Mouse (Mus musculus): ENCODE data around the gene Utp14a. TPM values are rescaled to one million over a fixed set of nuclear protein-coding genes. Genes with fewer than 3 reads are reported as not detected.
A peak's percentile ranks its signal among the peaks of the same experiment; 100 is the strongest.

The Utp14a gene
- polyA plus RNA-seq, 1 experiment, result 14.3 TPM

- Histone ChIP-seq H3K27ac (ENCODE audit: insufficient read depth, low read length) (no peak overlapping the region), H3K4me1 (ENCODE audit: control insufficient read depth, insufficient read depth, low read length) (no peaks in the 10 kb centered on the region), H3K4me3 (ENCODE audit: insufficient read depth, low read length) (no peak overlapping the region)
- TF ChIP-seq CTCF (IDR thresholded peaks at IDR 0.05; ENCODE audit: extremely low read depth, insufficient read depth, low read length), result no peak
- no peak for TF ChIP-seq POLR2A (IDR thresholded peaks at IDR 0.05; ENCODE audit: extremely low read depth, insufficient read depth, low read length)
Measured at GRCm38 (mm10) chrX:48305356-48305755, 48.7 kb downstream of the Utp14a start.

- H3K4me3 ChIP-seq (ENCODE audit: insufficient read depth, low read length), result no peak overlapping the region
- H3K4me1 ChIP-seq (ENCODE audit: control insufficient read depth, insufficient read depth, low read length), result no peaks in the 10 kb centered on the region; the same call in 1 of the 2 replicates
- TF ChIP-seq CTCF (IDR thresholded peaks at IDR 0.05; ENCODE audit: extremely low read depth, insufficient read depth, low read length) (no peak), POLR2A (IDR thresholded peaks at IDR 0.05; ENCODE audit: extremely low read depth, insufficient read depth, low read length) (no peak)
- no peak overlapping the region for H3K27ac ChIP-seq (ENCODE audit: insufficient read depth, low read length)
Measured at GRCm38 (mm10) chrX:48310706-48311517, 54.2 kb downstream of the Utp14a start.

DNA sequence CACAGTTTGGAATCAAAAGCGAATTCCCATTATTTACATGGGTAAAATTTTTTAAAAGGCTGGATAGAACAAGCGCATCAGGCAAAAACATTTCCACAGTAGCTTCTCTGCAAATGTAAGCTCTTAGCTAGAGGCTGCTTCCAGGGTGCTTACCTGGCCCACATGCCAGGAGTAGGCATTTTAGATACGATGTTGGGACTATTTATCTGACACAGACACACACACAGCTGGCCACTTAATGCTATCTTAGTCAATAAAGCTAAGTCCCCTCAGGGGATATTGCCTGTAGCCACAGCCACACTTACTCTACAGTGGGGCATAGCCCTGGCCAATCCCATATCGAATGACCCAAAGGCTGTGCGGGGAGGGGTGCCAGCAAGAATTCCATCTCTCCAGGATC lies 55.1 kb downstream of the Utp14a start:
- no peak overlapping the region for H3K27ac ChIP-seq (ENCODE audit: insufficient read depth, low read length)
- H3K4me3 ChIP-seq (ENCODE audit: insufficient read depth, low read length), result no peak overlapping the region
- TF ChIP-seq CTCF (IDR thresholded peaks at IDR 0.05; ENCODE audit: extremely low read depth, insufficient read depth, low read length) (no peak), POLR2A (IDR thresholded peaks at IDR 0.05; ENCODE audit: extremely low read depth, insufficient read depth, low read length) (no peak)
- no peaks in the 10 kb centered on the region; the same call in 1 of the 2 replicates for H3K4me1 ChIP-seq (ENCODE audit: control insufficient read depth, insufficient read depth, low read length)

DNA sequence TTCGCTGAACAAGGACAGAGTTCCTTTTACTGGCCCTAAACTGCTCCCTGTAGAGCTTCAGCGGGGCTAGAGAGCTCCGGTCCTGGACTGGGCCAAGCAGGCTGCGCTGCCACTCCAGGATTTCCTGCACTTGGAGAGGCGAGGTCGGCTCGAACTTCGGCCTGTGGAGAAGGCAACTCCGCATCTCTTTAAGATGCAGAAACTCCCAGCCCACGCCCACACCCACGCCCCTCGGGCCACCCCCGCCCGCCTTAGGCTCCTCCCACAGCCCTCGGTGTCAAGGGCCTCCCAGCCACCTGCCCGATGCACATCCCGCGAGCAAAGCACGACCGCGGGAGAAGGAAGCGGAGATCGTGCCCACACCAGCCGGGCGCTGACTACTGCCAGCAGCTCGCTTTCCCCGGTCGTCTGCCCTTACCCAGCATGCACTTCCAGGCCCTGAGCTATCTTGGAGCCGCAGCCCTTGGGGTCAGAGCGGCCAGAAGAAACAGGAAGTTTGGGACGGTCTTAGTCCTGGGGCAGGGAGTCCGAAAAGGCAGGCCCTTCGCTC lies 57.9 kb downstream of the Utp14a start:
- TF ChIP-seq CTCF (IDR thresholded peaks at IDR 0.05; ENCODE audit: extremely low read depth, insufficient read depth, low read length) (no peak), POLR2A (IDR thresholded peaks at IDR 0.05; ENCODE audit: extremely low read depth, insufficient read depth, low read length) (no peak)
- H3K4me1 ChIP-seq (ENCODE audit: control insufficient read depth, insufficient read depth, low read length), result no peaks in the 10 kb centered on the region; the same call in 1 of the 2 replicates
- H3K27ac ChIP-seq (ENCODE audit: insufficient read depth, low read length), result no peak overlapping the region
- H3K4me3 ChIP-seq (ENCODE audit: insufficient read depth, low read length), result peak overlapping the region; percentile 44

- Histone ChIP-seq H3K4me3 (ENCODE audit: insufficient read depth, low read length) (no peak overlapping the region), H3K27ac (ENCODE audit: insufficient read depth, low read length) (no peak overlapping the region)
- TF ChIP-seq CTCF (IDR thresholded peaks at IDR 0.05; ENCODE audit: extremely low read depth, insufficient read depth, low read length), result no peak
- no peak for TF ChIP-seq POLR2A (IDR thresholded peaks at IDR 0.05; ENCODE audit: extremely low read depth, insufficient read depth, low read length)
Measured at GRCm38 (mm10) chrX:48317444-48317843, 60.8 kb downstream of the Utp14a start.

DNA sequence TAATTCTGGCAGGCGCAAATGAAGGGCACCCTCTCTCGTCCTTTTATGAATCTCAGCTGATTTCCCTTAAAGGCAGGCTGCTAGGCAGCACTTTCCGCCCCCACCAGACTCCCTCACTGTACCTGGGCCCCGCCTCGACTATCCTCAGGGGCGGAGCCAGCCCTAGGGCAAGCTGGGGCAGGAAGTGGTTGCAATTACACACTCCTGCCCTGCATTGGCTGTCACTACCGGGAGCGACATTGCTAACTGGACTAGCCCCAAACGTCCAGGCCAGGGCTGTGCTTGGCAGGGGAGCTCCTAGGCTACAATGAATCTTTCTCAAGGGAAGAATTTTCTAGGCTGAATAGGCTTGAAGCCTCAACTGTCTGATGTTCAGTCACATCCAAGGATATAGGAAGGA lies 61.5 kb downstream of the Utp14a start:
- no peak for TF ChIP-seq POLR2A (IDR thresholded peaks at IDR 0.05; ENCODE audit: extremely low read depth, insufficient read depth, low read length)
- no peak for TF ChIP-seq CTCF (IDR thresholded peaks at IDR 0.05; ENCODE audit: extremely low read depth, insufficient read depth, low read length)
- Histone ChIP-seq H3K4me3 (ENCODE audit: insufficient read depth, low read length) (no peak overlapping the region), H3K4me1 (ENCODE audit: control insufficient read depth, insufficient read depth, low read length) (no peaks in the 10 kb centered on the region; the same call in 1 of the 2 replicates), H3K27ac (ENCODE audit: insufficient read depth, low read length) (no peak overlapping the region)

More at GRCm38 (mm10) chrX:48317444-48317843, 60.8 kb downstream of the Utp14a start:
- no peaks in the 10 kb centered on the region; the same call in 1 of the 2 replicates for H3K4me1 ChIP-seq (ENCODE audit: control insufficient read depth, insufficient read depth, low read length)

Other genes with a start within 250 kb of the Utp14a start
- gene Apln, start 222.0 kb upstream of the Utp14a start, polyA plus RNA-seq (2012; rRNA removed), result 27.7 and 30.1 TPM in 2 replicates
- gene Xpnpep2, start 148.1 kb upstream of the Utp14a start, polyA plus RNA-seq (2012; rRNA removed), result 0.28 and 0.54 TPM in 2 replicates
- 1.6 and 2.3 TPM in 2 replicates for gene Sash3, start 110.4 kb upstream of the Utp14a start, polyA plus RNA-seq (2012; rRNA removed)
- gene Zdhhc9, start 48.0 kb upstream of the Utp14a start, polyA plus RNA-seq (2012; rRNA removed), result 44.6 and 51.7 TPM in 2 replicates
- gene Bcorl1, start 84.5 kb downstream of the Utp14a start, polyA plus RNA-seq (2012; rRNA removed), result 7.7 and 8.4 TPM in 2 replicates
- 0.76 and 0.79 TPM in 2 replicates for gene Elf4, start 206.3 kb downstream of the Utp14a start, polyA plus RNA-seq (2012; rRNA removed)